Mouse (Mus musculus): ENCODE data around the gene Rnf215.

Rnf215 gene

GRCm38 (mm10) chr11:4190677-4191076 lies 55.7 kb downstream of the Rnf215 start:
- no peak for DNase-seq (ENCODE audit: low spot score)
